Mouse (Mus musculus) CH12.LX (cell line): Measurements from ENCODE around the gene St8sia2. TPM values are rescaled to one million over a fixed set of nuclear protein-coding genes. Genes with fewer than 3 reads are reported as not detected.

Source experiments
- DNase-seq: peaks from one replicate; pipeline ENCODE4 v3.0.0-alpha.2; 2013; ENCODE audit errors: extremely low read depth
- H3K27ac ChIP-seq: 2 replicates; pipeline ENCODE4 v1.5.1; 2012; ENCODE audit warnings: low read depth, mild to moderate bottlenecking, control low read depth, moderate library complexity; ENCODE audit not compliant: insufficient read depth
- H3K27me3 ChIP-seq: replicated peaks from 2 replicates; pipeline ENCODE3; 2012; ENCODE audit warnings: inconsistent platforms
- H3K36me3 ChIP-seq, 2 experiments: replicated peaks in 1 of 2; 2 replicates each; pipeline versions ENCODE3 to v1.6.1; 2012; ENCODE audit warnings: inconsistent platforms in 1 of 2, low read length in 1 of 2, mild to moderate bottlenecking in 1 of 2, mixed read lengths in 1 of 2, moderate library complexity in 1 of 2; ENCODE audit not compliant: control insufficient read depth in 1 of 2, insufficient read depth in 1 of 2
- H3K4me1 ChIP-seq, 2 experiments: 2 replicates each; pipeline ENCODE4 v1.6.1; 2012; ENCODE audit warnings: inconsistent platforms in 1 of 2, moderate library complexity in 1 of 2; ENCODE audit not compliant: insufficient read depth in 2 of 2, control insufficient read depth in 1 of 2
- H3K4me2 ChIP-seq: 2 replicates; pipeline ENCODE4 v1.6.1; 2012; ENCODE audit warnings: low read depth, mild to moderate bottlenecking, control low read depth; ENCODE audit not compliant: poor library complexity, insufficient read depth, severe bottlenecking
- H3K4me3 ChIP-seq, 3 experiments: fragments of 150-350 bp in 1 of 3; sonication (generic) in 1 of 3; replicated peaks in 1 of 3; 2 replicates each; pipeline versions ENCODE3 to v1.5.1; 2011 to 2012; ENCODE audit warnings: low read depth in 2 of 3, low read length in 2 of 3, mild to moderate bottlenecking in 2 of 3, moderate library complexity in 2 of 3, control low read depth in 1 of 3, improper control_type of control experiment in 1 of 3, inconsistent platforms in 1 of 3, mixed read lengths in 1 of 3; ENCODE audit not compliant: poor library complexity in 1 of 3
- H3K79me2 ChIP-seq: replicated peaks from 2 replicates; pipeline ENCODE4 v1.6.1; 2012; ENCODE audit warnings: mild to moderate bottlenecking, moderate library complexity; ENCODE audit not compliant: control insufficient read depth, poor library complexity, insufficient read depth, severe bottlenecking; ENCODE audit errors: extremely low read depth
- H3K9ac ChIP-seq: 2 replicates; pipeline ENCODE4 v1.6.1; 2012; ENCODE audit warnings: low read depth, mild to moderate bottlenecking, control low read depth, moderate library complexity; ENCODE audit not compliant: insufficient read depth
- H3K9me3 ChIP-seq: replicated peaks from 2 replicates; pipeline ENCODE3; 2012; ENCODE audit warnings: low read length, inconsistent platforms, mixed read lengths
- BHLHE40 ChIP-seq: IDR thresholded peaks from 2 replicates; pipeline ENCODE4 v1.6.1; 2011; ENCODE audit warnings: mild to moderate bottlenecking, low read depth, low read length, improper control_type of control experiment
- CHD1 ChIP-seq: IDR thresholded peaks from 2 replicates; pipeline ENCODE4 v1.6.1; 2012; ENCODE audit warnings: low read depth, low read length, improper control_type of control experiment, inconsistent platforms
- E2F4 ChIP-seq: IDR thresholded peaks from 2 replicates; pipeline ENCODE4 v1.6.1; 2011; ENCODE audit warnings: low read depth, low read length, improper control_type of control experiment; ENCODE audit not compliant: insufficient replicate concordance
- ELF1 ChIP-seq: IDR thresholded peaks from 2 replicates; pipeline ENCODE4 v1.6.1; 2014; ENCODE audit warnings: low read depth, mild to moderate bottlenecking, inconsistent platforms, low read length, improper control_type of control experiment
- EP300 ChIP-seq: IDR thresholded peaks from 2 replicates; pipeline ENCODE4 v1.6.1; 2011; ENCODE audit warnings: low read length, improper control_type of control experiment
- ETS1 ChIP-seq: conservative IDR thresholded peaks from 2 replicates; pipeline ENCODE4 v1.6.1; 2012; ENCODE audit warnings: low read depth, mild to moderate bottlenecking, inconsistent platforms, low read length, improper control_type of control experiment, moderate library complexity
- JUND ChIP-seq: conservative IDR thresholded peaks from 2 replicates; pipeline ENCODE4 v1.6.1; 2011; ENCODE audit warnings: low read depth, low read length, improper control_type of control experiment
- MAFK ChIP-seq: IDR thresholded peaks from 2 replicates; pipeline ENCODE4 v1.6.1; 2011; ENCODE audit warnings: low read length, improper control_type of control experiment; ENCODE audit not compliant: insufficient replicate concordance
- MAX ChIP-seq: IDR thresholded peaks from 2 replicates; pipeline ENCODE4 v1.6.1; 2011; ENCODE audit warnings: low read length, improper control_type of control experiment
- MEF2A ChIP-seq: IDR thresholded peaks from 2 replicates; pipeline ENCODE4 v1.6.1; 2014; ENCODE audit warnings: low read depth, mild to moderate bottlenecking, inconsistent platforms, low read length, improper control_type of control experiment, borderline replicate concordance
- MYC ChIP-seq: IDR thresholded peaks from 2 replicates; pipeline ENCODE4 v1.6.1; 2011; ENCODE audit warnings: low read depth, mild to moderate bottlenecking, improper control_type of control experiment, low read length
- PAX5 ChIP-seq: IDR thresholded peaks from 2 replicates; pipeline ENCODE4 v1.6.1; 2012; ENCODE audit warnings: low read length, inconsistent platforms, mixed read lengths
- RAD21 ChIP-seq: IDR thresholded peaks from 2 replicates; pipeline ENCODE4 v1.6.1; 2011; ENCODE audit warnings: low read depth, mild to moderate bottlenecking, low read length, improper control_type of control experiment, moderate library complexity
- SIN3A ChIP-seq: IDR thresholded peaks from 2 replicates; pipeline ENCODE4 v1.6.1; 2012; ENCODE audit warnings: low read length, improper control_type of control experiment, inconsistent platforms
- TBP ChIP-seq: conservative IDR thresholded peaks from 2 replicates; pipeline ENCODE4 v1.6.1; 2011; ENCODE audit warnings: low read depth, low read length, improper control_type of control experiment
- UBTF ChIP-seq: IDR thresholded peaks from 2 replicates; pipeline ENCODE4 v1.6.1; 2012; ENCODE audit warnings: low read depth, mild to moderate bottlenecking, inconsistent platforms, low read length, improper control_type of control experiment, moderate library complexity
- ZC3H11A ChIP-seq: IDR thresholded peaks from 2 replicates; pipeline ENCODE4 v1.6.1; 2012; ENCODE audit warnings: low read depth, mild to moderate bottlenecking, inconsistent platforms, low read length, improper control_type of control experiment
- ZMIZ1 ChIP-seq: IDR thresholded peaks from 2 replicates; pipeline ENCODE4 v1.6.1; 2012; ENCODE audit warnings: low read depth, mild to moderate bottlenecking, inconsistent platforms, low read length, improper control_type of control experiment
- dilution Hi-C: fragments of 300-500 bp; cut with MboI; formaldehyde crosslinking; loops from 2 replicates; pipeline ENCODE4 v1.14.3; 2020; ENCODE audit warnings: low sequenced_read_pairs; ENCODE audit not compliant: extremely low pct_unique_long_range_greater_than_20kb, extremely low pct_ligation_motif_present
- in situ Hi-C: fragments of 300-500 bp; cut with MboI; formaldehyde crosslinking; loops from 3 replicates; pipeline ENCODE4 v1.14.3; 2019; ENCODE audit warnings: low sequenced_read_pairs, low pct_ligation_motif_present, low pct_unique_long_range_greater_than_20kb, mixed read lengths
- polyA plus RNA-seq: library from polyadenylated mRNA; unstranded; fragments of >175 nt; gene quantifications from 2 replicates; pipeline ENCODE4 v1.2.1, GENCODE M21; 2012; ENCODE audit warnings: low read depth; ENCODE audit not compliant: insufficient read length
- total RNA-seq, 2 experiments: library from RNA; depleted of rRNA; stranded (reverse); fragments of 300-350 nt in 1 of 2; fragments of >200 nt in 1 of 2; gene quantifications; 2 replicates each; pipeline ENCODE4 v1.2.3; 2012 to 2014

The St8sia2 gene
- total and polyA plus RNA-seq, 3 experiments = not detected

DNA sequence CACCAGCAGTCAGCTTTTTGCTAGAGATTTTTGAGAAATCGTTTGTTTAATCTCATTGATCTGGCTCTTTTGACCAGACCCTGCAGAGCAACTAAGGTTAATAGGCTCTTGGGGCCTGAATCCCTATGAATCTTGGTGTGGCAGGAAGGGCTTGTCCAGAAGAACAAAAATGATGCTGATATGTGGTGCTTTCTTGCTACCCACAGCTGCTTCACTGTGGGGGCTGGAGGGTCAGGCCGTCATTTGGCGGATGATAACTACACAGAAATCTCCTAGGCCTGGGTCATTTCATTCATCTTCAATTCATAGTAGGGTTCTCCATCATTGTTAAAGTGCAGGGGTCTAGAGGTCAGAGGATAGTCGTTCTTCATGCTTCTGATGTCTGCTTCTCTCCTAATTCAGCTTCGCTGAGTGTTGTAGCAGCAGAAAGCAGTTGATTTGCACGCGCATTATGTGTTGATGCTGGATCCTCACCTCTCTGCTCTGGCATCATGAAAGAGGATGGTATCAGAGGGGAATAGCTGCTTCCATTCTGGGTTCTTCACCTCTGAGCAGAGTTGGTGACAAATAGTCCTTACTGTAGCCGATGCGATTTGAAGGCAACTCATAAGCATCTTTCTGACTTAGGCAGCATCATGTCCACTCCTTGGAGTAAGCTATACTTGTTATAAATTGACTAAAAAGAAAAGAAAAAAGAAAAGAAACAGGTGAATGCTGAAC lies 122.4 kb downstream of the St8sia2 start:
- H3K4me1 ChIP-seq = peaks cover 4 to 6% of the 10 kb centered on the region in 2 experiments; a peak in 1 of 4 replicates
- dilution Hi-C loops = no loop called here
- no peak for TF ChIP-seq SIN3A
- TF ChIP-seq TBP = no peak
- TF ChIP-seq PAX5 = no peak
- no peak for TF ChIP-seq MEF2A
- TF ChIP-seq MAX = no peak
- TF ChIP-seq E2F4 = no peak
- TF ChIP-seq UBTF = no peak
- TF ChIP-seq RAD21 = no peak
- TF ChIP-seq ETS1 = no peak
- TF ChIP-seq JUND = no peak
- H3K9ac ChIP-seq = no peak overlapping the region
- no peak overlapping the region for H3K27ac ChIP-seq
- in situ Hi-C loops = no loop called here
- no peak overlapping the region for H3K4me3 ChIP-seq
- DNase-seq = no peak
- H3K36me3 ChIP-seq = no peaks in the 10 kb centered on the region
- H3K4me2 ChIP-seq = no peak overlapping the region
- H3K27me3 ChIP-seq = peaks cover 8% of the 10 kb centered on the region
- no peaks in the 10 kb centered on the region for H3K79me2 ChIP-seq
- no peaks in the 10 kb centered on the region for H3K9me3 ChIP-seq

DNA sequence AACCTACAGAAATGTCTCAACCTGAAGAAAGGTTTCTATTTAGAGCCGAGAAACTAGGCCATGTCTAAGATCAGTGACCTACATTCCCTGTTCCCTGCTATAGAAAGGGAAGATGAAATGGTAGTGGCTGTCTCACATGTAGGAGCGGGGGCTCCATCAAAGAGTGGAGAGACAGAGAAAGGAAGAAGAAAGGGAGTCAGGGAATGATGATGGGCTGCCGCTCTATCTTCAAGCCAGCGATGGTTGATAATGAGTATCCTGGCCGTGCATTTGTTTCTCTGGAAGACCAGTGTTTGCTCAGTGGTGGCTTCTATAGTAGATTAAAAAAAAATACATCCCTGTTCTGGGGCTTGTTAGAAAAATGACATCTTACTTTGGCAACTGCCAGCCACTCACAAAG lies 123.0 kb downstream of the St8sia2 start:
- TF ChIP-seq BHLHE40 (no peak), MAFK (no peak), ELF1 (no peak), CHD1 (no peak), EP300 (no peak), ZMIZ1 (no peak), TBP (no peak), UBTF (no peak), ZC3H11A (no peak), MYC (no peak), ETS1 (no peak)

More for the DNA sequence above, 123.0 kb downstream of the St8sia2 start:
- H3K9me3 ChIP-seq = no peaks in the 10 kb centered on the region
- H3K27me3 ChIP-seq = peaks cover 5% of the 10 kb centered on the region
- H3K9ac ChIP-seq = no peak overlapping the region
- H3K27ac ChIP-seq = no peak overlapping the region
- H3K4me1 ChIP-seq = peaks cover 4 to 6% of the 10 kb centered on the region in 2 experiments; a peak in 1 of 4 replicates
- in situ Hi-C loops = no loop called here
- dilution Hi-C loops = no loop called here
- no peak for DNase-seq
- no peaks in the 10 kb centered on the region for H3K36me3 ChIP-seq
- no peak overlapping the region for H3K4me3 ChIP-seq
- no peak overlapping the region for H3K4me2 ChIP-seq
- no peaks in the 10 kb centered on the region for H3K79me2 ChIP-seq
